Mouse (Mus musculus) cerebellum, adult 2 months (tissue): ENCODE measurements around the gene Iqsec1.

ENCODE experiments used
- CTCF ChIP-seq: fragments of 200-500 bp; IDR thresholded peaks from 2 replicates; pipeline ENCODE4 v1.5.1; 2011; ENCODE audit warnings: low read depth, mild to moderate bottlenecking, control low read depth, low read length, moderate library complexity, borderline replicate concordance; ENCODE audit not compliant: insufficient read depth
- POLR2A ChIP-seq: fragments of 200-500 bp; IDR thresholded peaks from 2 replicates; pipeline ENCODE4 v1.6.1; 2011; ENCODE audit warnings: low read length, control low read depth, borderline replicate concordance; ENCODE audit not compliant: insufficient read depth

DNA sequence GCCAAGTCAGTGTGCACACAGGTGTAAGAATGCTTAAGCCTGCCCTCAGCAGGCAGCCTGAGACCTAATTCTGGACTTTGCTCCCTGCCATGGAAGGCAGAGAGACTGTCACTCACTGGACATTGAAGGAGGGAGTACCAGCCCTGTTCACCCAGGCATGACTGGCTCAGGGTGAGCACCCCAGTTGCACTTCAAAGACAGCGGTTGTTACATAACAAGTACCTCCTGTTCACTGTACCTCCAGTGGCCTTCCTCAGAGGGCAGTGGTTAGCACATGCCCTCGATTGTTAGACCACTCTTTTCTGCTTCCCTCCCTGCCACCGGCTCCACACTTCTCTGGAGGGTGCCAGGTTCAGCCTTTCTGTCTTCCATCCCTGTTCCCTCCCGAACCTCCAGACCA is 225.2 kb downstream of the Iqsec1 start:
- TF ChIP-seq POLR2A (no peak), CTCF (no peak)
